In the genomic region with DNA sequence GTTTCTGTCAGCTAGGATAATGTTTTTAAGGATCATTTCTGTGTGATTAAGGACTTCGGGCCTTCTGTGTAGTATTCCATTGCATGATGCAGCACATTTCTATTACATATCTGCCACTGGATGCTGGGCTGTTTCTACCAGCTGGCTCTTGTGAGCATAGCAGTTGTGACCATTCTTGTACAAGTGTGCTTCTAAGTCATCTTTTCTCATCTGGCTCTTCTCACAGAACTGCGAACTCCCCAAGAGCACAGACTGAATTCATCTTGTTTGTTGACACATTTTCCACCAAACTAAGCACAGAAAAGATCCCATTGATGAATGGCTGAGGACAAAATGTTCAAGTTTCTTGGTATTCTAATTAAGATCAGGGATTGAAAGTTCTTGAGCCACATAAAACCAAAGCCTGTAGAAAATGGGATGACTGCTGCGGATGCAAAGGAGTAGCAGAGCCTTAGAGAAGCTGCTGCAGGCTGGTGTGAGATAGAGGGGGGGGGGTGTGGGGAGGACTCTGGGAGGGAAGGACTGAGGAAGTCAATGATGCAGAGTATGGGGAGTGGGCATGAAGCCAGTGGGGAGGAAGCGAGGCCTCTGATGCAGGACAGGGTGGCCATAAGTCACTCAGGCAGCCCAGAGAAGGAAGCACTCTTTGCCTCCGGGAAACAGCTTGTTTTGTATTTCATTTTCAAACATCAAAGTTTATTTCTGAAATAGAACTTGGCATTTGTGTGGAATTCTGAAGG, we compare ENCODE assay signal across 15 mouse cellular contexts.
DNase-seq lines count a peak whose midpoint lies in the region.
"Had no signal": no experiment of that assay in that cellular context is flagged by ENCODE, and none has a peak within 500 bp of the region (broad histone marks: within the 10 kb centered on the region; RNA-seq: fewer than 3 reads in every experiment).

No protein-coding gene starts in this region.

- DNase-seq in heart, postnatal 4 days: peak; percentile 16
- DNase-seq in heart, postnatal 25 days (ENCODE audit: low spot score): no peak
- peak; percentile 40 for DNase-seq in testis, postnatal 10 days (ENCODE audit: low spot score)
- no peak for DNase-seq in testis, postnatal 14 days (ENCODE audit: low spot score)
- DNase-seq in kidney, postnatal 14 days: peak; percentile 67
- DNase-seq in thymus, postnatal 0 days (ENCODE audit: low spot score): no peak
- no peak for DNase-seq in spleen, postnatal 14 days (ENCODE audit: low spot score in 2 of 2)
- DNase-seq: cerebellum, adult 2 months; forebrain, postnatal 0 days; gastrocnemius, adult 2 months; heart, adult 11 months; layer of hippocampus, postnatal 36 days; liver; liver, postnatal 0 days; thymus, adult 2 months had no signal

- intact Hi-C loops in heart, postnatal 25 days (cut with DNase I): no loop called here

Comparison
In these comparisons a context has a peak if more than half of its experiments do, and no peak if none do; other contexts are left out.
1. DNase-seq: peak in heart, postnatal 4 days (single experiment), testis, postnatal 10 days (single experiment) and kidney, postnatal 14 days (single experiment); none in heart, postnatal 25 days (single experiment), testis, postnatal 14 days (single experiment), thymus, postnatal 0 days (single experiment) and spleen, postnatal 14 days (0 of 2).